Mouse (Mus musculus) splenic B cell, adult 2 months (primary cell): ENCODE measurements around the gene Spa17.

Source experiments
- DNase-seq: peaks from one replicate; pipeline ENCODE4 v3.0.0-alpha.2; 2011; ENCODE audit warnings: low read depth, low spot score
- H3K27me3 ChIP-seq: 2 replicates; pipeline ENCODE4 v1.6.1; 2012; ENCODE audit warnings: mild to moderate bottlenecking, low read length, moderate library complexity, mixed read lengths; ENCODE audit not compliant: control insufficient read depth, poor library complexity, insufficient read depth, severe bottlenecking
- H3K36me3 ChIP-seq: 2 replicates; pipeline ENCODE4 v1.6.1; 2012; ENCODE audit warnings: mild to moderate bottlenecking, low read length, moderate library complexity, mixed read lengths; ENCODE audit not compliant: control insufficient read depth, poor library complexity, insufficient read depth, severe bottlenecking

The Spa17 gene

GRCm38 (mm10) chr9:37567454-37567853 lies 46.1 kb downstream of the Spa17 start:
- Histone ChIP-seq H3K36me3 (no peaks in the 10 kb centered on the region), H3K27me3 (no peaks in the 10 kb centered on the region; the same call in 1 of the 2 replicates)
- no peak for DNase-seq

- H3K27me3 ChIP-seq, result no peaks in the 10 kb centered on the region; the same call in 1 of the 2 replicates
- H3K36me3 ChIP-seq, result no peaks in the 10 kb centered on the region
- DNase-seq, result no peak
Measured at GRCm38 (mm10) chr9:37567019-37567418, 46.5 kb downstream of the Spa17 start.

- DNase-seq, result no peak
- H3K36me3 ChIP-seq, result no peaks in the 10 kb centered on the region
- no peaks in the 10 kb centered on the region; the same call in 1 of the 2 replicates for H3K27me3 ChIP-seq
Measured at GRCm38 (mm10) chr9:37563805-37564204, 49.7 kb downstream of the Spa17 start.

- no peaks in the 10 kb centered on the region for H3K36me3 ChIP-seq
- H3K27me3 ChIP-seq, result no peaks in the 10 kb centered on the region
- no peak for DNase-seq
Measured at GRCm38 (mm10) chr9:37560617-37561016, 52.9 kb downstream of the Spa17 start.

- no peak for DNase-seq
- Histone ChIP-seq H3K27me3 (no peaks in the 10 kb centered on the region), H3K36me3 (no peaks in the 10 kb centered on the region)
Measured at GRCm38 (mm10) chr9:37556366-37556765, 57.2 kb downstream of the Spa17 start.

- no peaks in the 10 kb centered on the region for H3K27me3 ChIP-seq
- no peak for DNase-seq
Measured at GRCm38 (mm10) chr9:37554838-37555748, 58.4 kb downstream of the Spa17 start, which contains the start of gene Siae. Siae (plus strand) TSS chr9:37555698.

GRCm38 (mm10) chr9:37554279-37554678 lies 59.2 kb downstream of the Spa17 start:
- Histone ChIP-seq H3K27me3 (0 out of 2 replicates have a peak, but pooled peaks cover 2% of the 10 kb centered on the region), H3K36me3 (no peaks in the 10 kb centered on the region)
- peak; percentile 37 for DNase-seq

More at GRCm38 (mm10) chr9:37554838-37555748, 58.4 kb downstream of the Spa17 start, which contains the start of gene Siae:
- no peaks in the 10 kb centered on the region for H3K36me3 ChIP-seq
